Mouse (Mus musculus) liver, embryonic 15.5 days (tissue): ENCODE measurements around the gene Vsx1. TPM values are rescaled to one million over a fixed set of nuclear protein-coding genes. Genes with fewer than 3 reads are reported as not detected.

Experiments
- ATAC-seq: fragments of 200-750 bp; cut with Nextera tagmentation; 2 replicates; pipeline ENCODE4 v1.8.0; 2017; ENCODE audit warnings: moderate number of reproducible peaks, mild to moderate bottlenecking, moderate library complexity; ENCODE audit not compliant: insufficient read depth
- H3K27ac ChIP-seq: fragments of 300-500 bp; sonication (generic); replicated peaks from 2 replicates; pipeline ENCODE4 v1.5.1; 2015; ENCODE audit warnings: mild to moderate bottlenecking, inconsistent platforms
- H3K27me3 ChIP-seq: fragments of 300-500 bp; sonication (generic); 2 replicates; pipeline ENCODE4 v1.6.1; 2015; ENCODE audit warnings: mild to moderate bottlenecking, inconsistent platforms
- H3K36me3 ChIP-seq: fragments of 300-500 bp; sonication (generic); replicated peaks from 2 replicates; pipeline ENCODE4 v1.6.1; 2015; ENCODE audit warnings: moderate library complexity, mild to moderate bottlenecking, inconsistent platforms
- H3K4me1 ChIP-seq: fragments of 300-500 bp; sonication (generic); replicated peaks from 2 replicates; pipeline ENCODE4 v1.6.1; 2015; ENCODE audit warnings: inconsistent platforms
- H3K4me2 ChIP-seq: fragments of 300-500 bp; sonication (generic); 2 replicates; pipeline ENCODE4 v1.6.1; 2015; ENCODE audit warnings: moderate library complexity, mild to moderate bottlenecking, inconsistent platforms
- H3K4me3 ChIP-seq: fragments of 300-500 bp; sonication (generic); replicated peaks from 2 replicates; pipeline ENCODE4 v1.5.1; 2015; ENCODE audit warnings: mild to moderate bottlenecking, inconsistent platforms
- H3K9ac ChIP-seq: fragments of 300-500 bp; sonication (generic); 2 replicates; pipeline ENCODE4 v1.6.1; 2015; ENCODE audit warnings: moderate library complexity, mild to moderate bottlenecking, inconsistent platforms
- H3K9me3 ChIP-seq: fragments of 300-500 bp; sonication (generic); replicated peaks from 2 replicates; pipeline ENCODE4 v1.6.1; 2016; ENCODE audit warnings: inconsistent platforms
- WGBS: fragments of 180-500 bp; shearing (Covaris S2); methylation state at CpG from one replicate; pipeline ENCODE4 v1.1.7; 2015; ENCODE audit warnings: mixed read lengths; ENCODE audit not compliant: insufficient replicate concordance; 5-methylcytosine and 5-hydroxymethylcytosine counted together
- polyA plus RNA-seq: library from polyadenylated mRNA; unstranded; fragments of >200 nt; fragmentation: Nextera tagmentation; extraction: Ambion mirVana; gene quantifications from 2 replicates; pipeline ENCODE4 v1.2.1, GENCODE M21; 2015

Gene Vsx1
- not detected in 2 replicates for polyA plus RNA-seq

- H3K27me3 ChIP-seq = peaks cover 84% of the 10 kb centered on the region
Measured at GRCm38 (mm10) chr2:150689223-150689800, at the start of gene Vsx1. TSS of gene Vsx1 (minus strand) at chr2:150689360.

GRCm38 (mm10) chr2:150737881-150738280, 48.7 kb upstream of the Vsx1 start:
- H3K4me3 ChIP-seq = no peak overlapping the region
- H3K4me2 ChIP-seq = no peak overlapping the region
- 68% methylated on average over 9 of the region's 9 CpGs for WGBS
- no peak overlapping the region for H3K9ac ChIP-seq
- H3K27me3 ChIP-seq = no peaks in the 10 kb centered on the region
- no peak for ATAC-seq
- H3K36me3 ChIP-seq = no peaks in the 10 kb centered on the region
- H3K27ac ChIP-seq = no peak overlapping the region
- H3K9me3 ChIP-seq = no peaks in the 10 kb centered on the region
- H3K4me1 ChIP-seq = no peaks in the 10 kb centered on the region

More at GRCm38 (mm10) chr2:150689223-150689800, at the start of gene Vsx1:
- no peaks in the 10 kb centered on the region for H3K4me1 ChIP-seq
- H3K4me2 ChIP-seq = peak within 1 kb of the TSS; percentile 41; the same call in 1 of the 2 replicates
- no peak within 1 kb of the TSS for H3K9ac ChIP-seq
- no peak for ATAC-seq
- 0 out of 2 replicates have a peak within 1 kb of the TSS, but pooled peaks have one; percentile 12 for H3K4me3 ChIP-seq
- H3K36me3 ChIP-seq = no peaks in the 10 kb centered on the region
- 45% methylated on average over 16 of the region's 16 CpGs for WGBS
- no peaks in the 10 kb centered on the region for H3K9me3 ChIP-seq
- no peak within 1 kb of the TSS for H3K27ac ChIP-seq

GRCm38 (mm10) chr2:150735756-150736576, 46.8 kb upstream of the Vsx1 start:
- no peak for ATAC-seq
- H3K36me3 ChIP-seq = no peaks in the 10 kb centered on the region
- H3K27me3 ChIP-seq = no peaks in the 10 kb centered on the region
- no peaks in the 10 kb centered on the region for H3K9me3 ChIP-seq
- no peak overlapping the region for H3K27ac ChIP-seq
- WGBS = 59% methylated on average over 11 of the region's 11 CpGs
- no peak overlapping the region for H3K4me3 ChIP-seq
- H3K9ac ChIP-seq = no peak overlapping the region
- no peaks in the 10 kb centered on the region for H3K4me1 ChIP-seq
- no peak overlapping the region for H3K4me2 ChIP-seq

- no peak overlapping the region for H3K4me2 ChIP-seq
- no peaks in the 10 kb centered on the region for H3K4me1 ChIP-seq
- H3K36me3 ChIP-seq = no peaks in the 10 kb centered on the region
- H3K9me3 ChIP-seq = no peaks in the 10 kb centered on the region
- no peak overlapping the region for H3K9ac ChIP-seq
- no peaks in the 10 kb centered on the region for H3K27me3 ChIP-seq
- H3K27ac ChIP-seq = no peak overlapping the region
- 56% methylated on average over 4 of the region's 4 CpGs for WGBS
- no peak overlapping the region for H3K4me3 ChIP-seq
- ATAC-seq = no peak
Measured at GRCm38 (mm10) chr2:150712167-150712674, 23.1 kb upstream of the Vsx1 start.

- no peak overlapping the region for H3K4me3 ChIP-seq
- ATAC-seq = no peak
- no peak overlapping the region for H3K4me2 ChIP-seq
- H3K27me3 ChIP-seq = peaks cover 66% of the 10 kb centered on the region
- WGBS = 59% methylated on average over 6 of the region's 6 CpGs
- H3K27ac ChIP-seq = no peak overlapping the region
- no peak overlapping the region for H3K9ac ChIP-seq
- H3K9me3 ChIP-seq = no peaks in the 10 kb centered on the region
- H3K36me3 ChIP-seq = no peaks in the 10 kb centered on the region
- H3K4me1 ChIP-seq = no peaks in the 10 kb centered on the region
Measured at GRCm38 (mm10) chr2:150691481-150692170, 2.5 kb upstream of the Vsx1 start.

- no peak overlapping the region for H3K9ac ChIP-seq
- no peak overlapping the region for H3K27ac ChIP-seq
- no peak for ATAC-seq
- peaks cover 80% of the 10 kb centered on the region for H3K27me3 ChIP-seq
- WGBS = 10% methylated on average over 11 of the region's 11 CpGs
- no peaks in the 10 kb centered on the region for H3K36me3 ChIP-seq
- H3K4me3 ChIP-seq = no peak overlapping the region
- no peak overlapping the region for H3K4me2 ChIP-seq
- H3K9me3 ChIP-seq = no peaks in the 10 kb centered on the region
- no peaks in the 10 kb centered on the region for H3K4me1 ChIP-seq
Measured at GRCm38 (mm10) chr2:150690216-150690615, 1.1 kb upstream of the Vsx1 start.

GRCm38 (mm10) chr2:150688541-150689186, 496 bp downstream of the Vsx1 start:
- Histone ChIP-seq H3K36me3 (no peaks in the 10 kb centered on the region), H3K27ac (no peak overlapping the region), H3K4me3 (0 out of 2 replicates have a peak overlapping the region, but pooled peaks have one; percentile 12), H3K27me3 (peaks cover 86% of the 10 kb centered on the region), H3K4me2 (peak overlapping the region; percentile 41; the same call in 1 of the 2 replicates), H3K9me3 (no peaks in the 10 kb centered on the region), H3K9ac (no peak overlapping the region), H3K4me1 (no peaks in the 10 kb centered on the region)
- no peak for ATAC-seq
- 2% methylated on average over 44 of the region's 44 CpGs for WGBS

GRCm38 (mm10) chr2:150687871-150688540, 1.2 kb downstream of the Vsx1 start:
- Histone ChIP-seq H3K4me3 (0 out of 2 replicates have a peak overlapping the region, but pooled peaks have one; percentile 12), H3K36me3 (no peaks in the 10 kb centered on the region), H3K4me2 (peak overlapping the region; percentile 41; the same call in 1 of the 2 replicates), H3K27ac (no peak overlapping the region), H3K4me1 (no peaks in the 10 kb centered on the region), H3K9me3 (no peaks in the 10 kb centered on the region), H3K27me3 (peaks cover 83% of the 10 kb centered on the region), H3K9ac (no peak overlapping the region)
- ATAC-seq = no peak
- WGBS = 3% methylated on average over 23 of the region's 23 CpGs

- WGBS = 71% methylated on average over 9 of the region's 9 CpGs
- no peak overlapping the region for H3K4me2 ChIP-seq
- ATAC-seq = no peak
Measured at GRCm38 (mm10) chr2:150685389-150685788, 3.8 kb downstream of the Vsx1 start.

GRCm38 (mm10) chr2:150684451-150684850, 4.7 kb downstream of the Vsx1 start:
- WGBS = 83% methylated on average over 12 of the region's 12 CpGs
- Histone ChIP-seq H3K27me3 (peaks cover 48% of the 10 kb centered on the region), H3K4me2 (no peak overlapping the region), H3K4me1 (0 out of 2 replicates have a peak, but pooled peaks cover 4% of the 10 kb centered on the region), H3K27ac (no peak overlapping the region), H3K9ac (no peak overlapping the region), H3K4me3 (no peak overlapping the region), H3K9me3 (no peaks in the 10 kb centered on the region), H3K36me3 (no peaks in the 10 kb centered on the region)
- ATAC-seq = no peak

More at GRCm38 (mm10) chr2:150685389-150685788, 3.8 kb downstream of the Vsx1 start:
- Histone ChIP-seq H3K4me3 (no peak overlapping the region), H3K27ac (no peak overlapping the region), H3K9ac (no peak overlapping the region), H3K36me3 (no peaks in the 10 kb centered on the region), H3K27me3 (peaks cover 57% of the 10 kb centered on the region), H3K4me1 (0 out of 2 replicates have a peak, but pooled peaks cover 4% of the 10 kb centered on the region), H3K9me3 (no peaks in the 10 kb centered on the region)
